Mouse (Mus musculus) stomach, embryonic 16.5 days (tissue): ENCODE results near the gene Hoxa7. TPM values are rescaled to one million over a fixed set of nuclear protein-coding genes. Genes with fewer than 3 reads are reported as not detected.

Experiments
- ATAC-seq: fragments of 200-750 bp; cut with Nextera tagmentation; 2 replicates; pipeline ENCODE4 v1.8.0; 2017; ENCODE audit warnings: moderate number of reproducible peaks, moderate TSS enrichment; ENCODE audit not compliant: insufficient read depth, low FRiP score
- H3K27ac ChIP-seq: fragments of 300-500 bp; sonication (generic); 2 replicates; pipeline ENCODE4 v1.5.1; 2014; ENCODE audit warnings: low read length
- H3K27me3 ChIP-seq: fragments of 300-500 bp; sonication (generic); 2 replicates; pipeline ENCODE4 v1.6.1; 2014; ENCODE audit warnings: low read length, control low read depth, mixed read lengths; ENCODE audit not compliant: control insufficient read depth, insufficient read depth
- H3K36me3 ChIP-seq: fragments of 300-500 bp; sonication (generic); 2 replicates; pipeline ENCODE4 v1.6.1; 2014; ENCODE audit warnings: low read length; ENCODE audit not compliant: control insufficient read depth, insufficient read depth
- H3K4me1 ChIP-seq: fragments of 300-500 bp; sonication (generic); 2 replicates; pipeline ENCODE4 v1.6.1; 2014; ENCODE audit warnings: low read length, control low read depth, mixed read lengths; ENCODE audit not compliant: control insufficient read depth, insufficient read depth
- H3K4me2 ChIP-seq: fragments of 300-500 bp; sonication (generic); 2 replicates; pipeline ENCODE4 v1.6.1; 2014; ENCODE audit warnings: low read depth, low read length, mixed read lengths
- H3K4me3 ChIP-seq: fragments of 300-500 bp; sonication (generic); replicated peaks from 2 replicates; pipeline ENCODE4 v1.5.1; 2014; ENCODE audit warnings: mild to moderate bottlenecking, low read length
- H3K9ac ChIP-seq: fragments of 300-500 bp; sonication (generic); 2 replicates; pipeline ENCODE4 v1.6.1; 2014; ENCODE audit warnings: low read length
- H3K9me3 ChIP-seq: fragments of 300-500 bp; sonication (generic); replicated peaks from 2 replicates; pipeline ENCODE4 v1.6.1; 2016; ENCODE audit warnings: low read length, control low read depth; ENCODE audit not compliant: control insufficient read depth
- WGBS: fragments of 180-500 bp; shearing (Covaris S2); extraction: QIAGEN DNeasy Blood & Tissue Kit; methylation state at CpG from one replicate; pipeline ENCODE4 v1.1.7; 2014; 5-methylcytosine and 5-hydroxymethylcytosine counted together
- polyA plus RNA-seq: library from polyadenylated mRNA; unstranded; fragments of >200 nt; fragmentation: Nextera tagmentation; extraction: Ambion mirVana; gene quantifications from 2 replicates; pipeline ENCODE4 v1.2.1, GENCODE M21; 2015

Hoxa7 gene
- polyA plus RNA-seq, 1 experiment from 2014 or later, result 10.8 TPM

DNA sequence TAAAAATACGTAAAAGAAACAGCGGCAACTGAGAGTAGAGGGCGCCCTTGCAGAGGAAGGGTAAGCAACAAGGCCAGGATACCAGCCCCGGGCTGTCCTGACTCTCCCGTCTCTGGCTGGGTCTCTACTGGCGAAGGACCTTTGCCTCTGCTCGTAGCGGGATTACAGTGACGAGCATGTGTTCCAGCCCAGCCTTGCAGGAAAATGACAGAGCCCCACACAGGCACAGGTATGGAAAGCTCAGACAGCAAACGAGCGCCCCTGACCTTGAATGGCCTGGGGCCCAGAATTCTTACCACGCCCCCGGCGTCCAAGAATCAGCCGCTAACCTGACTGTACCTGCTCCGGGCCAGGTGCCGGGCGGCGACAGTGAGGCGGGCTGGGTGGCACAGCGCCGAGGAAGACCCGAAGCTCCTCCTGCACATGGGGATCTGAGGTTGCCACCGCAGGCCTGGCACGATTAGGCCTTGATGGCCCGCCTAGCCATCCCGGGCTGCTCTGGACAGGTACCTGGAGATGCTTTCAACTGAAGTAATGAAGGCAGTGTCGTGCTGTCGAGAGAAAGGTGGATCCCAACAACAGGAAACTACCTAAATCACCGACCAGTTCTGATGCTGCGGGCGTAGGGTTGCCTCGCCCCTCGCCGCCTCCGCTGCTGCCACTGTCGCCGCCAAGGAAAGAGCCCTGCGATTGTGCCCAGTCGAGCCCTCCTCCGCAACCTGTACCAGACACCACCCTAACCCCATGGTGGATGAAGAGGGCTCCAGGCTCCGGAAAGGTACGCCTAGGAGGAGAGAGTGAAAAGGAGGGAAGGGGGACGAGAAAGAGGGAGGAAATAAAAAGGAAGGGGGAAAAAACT is 8.1 kb upstream of the Hoxa7 start:
- Histone ChIP-seq H3K27ac (no peak overlapping the region), H3K4me1 (peaks cover 4% of the 10 kb centered on the region; the same call in 1 of the 2 replicates), H3K4me3 (no peak overlapping the region), H3K9me3 (no peaks in the 10 kb centered on the region), H3K4me2 (no peak overlapping the region), H3K36me3 (no peaks in the 10 kb centered on the region), H3K27me3 (peaks cover 87% of the 10 kb centered on the region), H3K9ac (no peak overlapping the region)
- WGBS, result 5% methylated on average over 44 of the region's 44 CpGs
- no peak for ATAC-seq

DNA sequence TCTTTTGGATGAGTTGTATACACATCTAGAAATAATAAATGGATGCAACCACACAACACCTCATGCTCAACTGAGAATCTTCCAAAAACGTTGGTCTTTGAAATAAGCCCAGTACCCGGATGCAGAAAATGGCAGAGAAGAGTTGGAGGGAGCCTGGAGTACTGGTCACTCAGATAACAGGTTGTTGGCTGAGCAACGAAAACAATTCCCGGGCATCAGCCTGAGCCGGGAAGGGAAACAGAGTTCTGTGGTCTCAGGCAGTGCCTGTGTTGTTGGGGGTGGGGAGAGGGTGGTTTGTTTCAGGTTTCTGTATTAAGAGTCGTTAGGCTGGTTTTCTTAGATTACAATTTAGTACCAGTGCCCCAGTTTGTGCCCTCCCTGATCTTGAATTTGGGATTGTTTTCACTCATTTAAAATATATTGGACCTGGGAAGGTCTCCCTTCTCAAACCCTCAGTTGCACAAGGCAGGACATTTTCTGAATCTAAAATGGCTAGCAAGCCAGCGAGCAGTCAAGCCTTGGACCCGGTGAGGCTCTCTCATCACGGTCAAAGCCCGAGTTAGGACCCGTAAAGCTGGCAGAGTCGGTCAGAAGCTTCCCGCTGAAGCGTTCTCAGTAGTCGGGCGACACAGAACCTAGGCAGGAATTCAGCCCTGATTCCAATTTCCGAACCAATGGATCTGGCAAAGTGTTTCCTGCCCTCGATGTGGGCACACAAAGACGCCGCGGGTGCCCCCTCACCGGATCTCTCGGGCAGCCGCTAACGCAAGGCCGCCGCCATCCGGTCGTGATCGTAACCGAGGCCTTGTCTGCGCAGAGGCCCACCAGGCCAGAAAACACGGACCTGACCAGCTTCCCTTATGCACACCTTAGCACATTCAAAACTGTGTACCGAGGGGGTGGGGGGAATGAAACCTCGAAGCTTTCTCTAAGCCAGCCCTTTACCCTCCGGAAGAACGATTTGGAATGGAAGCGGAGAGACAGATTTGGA is 7.1 kb upstream of the Hoxa7 start:
- Histone ChIP-seq H3K9me3 (no peaks in the 10 kb centered on the region), H3K27ac (no peak overlapping the region), H3K4me3 (no peak overlapping the region), H3K9ac (no peak overlapping the region), H3K27me3 (peaks cover 87% of the 10 kb centered on the region), H3K36me3 (no peaks in the 10 kb centered on the region), H3K4me2 (no peak overlapping the region), H3K4me1 (0 out of 2 replicates have a peak, but pooled peaks cover under 1% of the 10 kb centered on the region)
- 3% methylated on average over 38 of the region's 38 CpGs for WGBS
- no peak for ATAC-seq

DNA sequence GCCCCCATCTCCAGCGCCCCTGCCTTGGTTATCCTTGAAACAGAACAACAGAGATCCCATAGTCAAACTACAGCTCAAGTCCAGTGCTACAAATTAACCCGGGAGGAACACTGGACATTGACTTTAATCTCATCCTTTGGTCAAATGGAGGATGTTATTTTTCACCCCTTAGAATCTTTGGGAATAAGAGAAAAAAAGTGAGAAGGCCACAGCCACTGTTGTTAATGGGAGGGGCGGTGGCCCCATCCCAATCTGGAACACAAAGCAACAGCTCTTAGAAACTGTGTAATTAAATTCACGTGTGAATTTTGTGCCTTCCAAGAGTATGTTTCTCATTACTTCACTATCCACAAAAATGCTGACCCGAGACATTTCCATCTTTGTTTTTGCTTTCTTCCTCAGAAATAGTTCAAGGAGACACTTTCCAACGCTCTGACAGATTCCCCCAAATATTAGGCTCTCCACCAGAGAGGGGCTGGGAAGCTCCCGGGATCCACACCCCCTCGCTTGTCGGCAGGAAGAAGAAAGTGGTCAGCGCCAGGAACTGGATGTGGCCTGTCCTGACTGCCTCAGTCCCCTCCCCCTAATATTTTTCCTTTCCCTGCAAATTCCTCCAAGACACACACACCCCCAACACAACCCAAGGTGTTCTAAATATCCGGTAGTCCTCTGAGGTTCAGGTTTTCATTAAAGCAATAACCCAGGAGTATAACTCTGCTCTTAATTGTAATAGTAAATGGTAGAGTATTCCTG is 6.0 kb upstream of the Hoxa7 start:
- H3K4me3 ChIP-seq, result no peak overlapping the region
- WGBS, result 10% methylated on average over 11 of the region's 11 CpGs
- no peaks in the 10 kb centered on the region for H3K36me3 ChIP-seq
- no peaks in the 10 kb centered on the region for H3K4me1 ChIP-seq
- H3K27ac ChIP-seq, result no peak overlapping the region
- peaks cover 88% of the 10 kb centered on the region for H3K27me3 ChIP-seq
- no peak overlapping the region for H3K9ac ChIP-seq
- H3K4me2 ChIP-seq, result no peak overlapping the region
- H3K9me3 ChIP-seq, result no peaks in the 10 kb centered on the region
- ATAC-seq, result no peak

DNA sequence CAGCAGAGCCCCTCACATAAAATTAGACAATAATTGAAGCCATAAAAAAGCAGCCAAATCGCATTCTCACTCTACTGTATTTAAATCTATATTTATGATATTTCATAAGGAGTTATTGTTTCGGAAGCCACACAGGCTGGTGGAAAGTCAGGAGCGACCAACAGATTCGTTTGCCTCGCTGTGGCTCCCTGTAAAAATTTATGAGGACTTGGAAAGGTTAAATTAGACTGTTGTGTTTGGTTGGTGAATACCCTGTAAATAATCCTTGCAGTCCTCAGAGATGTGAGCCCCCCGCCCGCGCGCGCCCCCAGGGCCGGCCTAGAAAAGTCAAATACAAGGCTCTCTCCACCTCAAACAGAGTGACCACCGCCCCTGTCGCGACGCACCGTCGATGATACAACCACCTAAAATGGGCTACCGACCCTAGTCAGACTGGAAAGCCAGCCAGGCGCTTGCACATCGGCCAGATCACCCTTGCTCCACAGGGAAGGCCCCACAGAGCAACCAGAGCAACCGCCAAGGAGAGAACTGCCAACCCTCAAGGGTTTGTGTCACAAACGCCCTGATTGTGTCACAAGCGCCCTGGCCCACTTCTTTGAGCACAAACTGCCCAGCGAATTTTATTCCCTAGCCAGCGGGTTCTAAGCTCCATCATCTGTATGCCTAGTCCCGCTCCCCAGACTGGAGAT is 5.1 kb upstream of the Hoxa7 start:
- Histone ChIP-seq H3K4me2 (no peak overlapping the region), H3K27me3 (peaks cover 88% of the 10 kb centered on the region), H3K4me1 (peaks cover 4% of the 10 kb centered on the region; the same call in 1 of the 2 replicates), H3K4me3 (no peak overlapping the region), H3K9me3 (no peaks in the 10 kb centered on the region), H3K9ac (no peak overlapping the region), H3K36me3 (no peaks in the 10 kb centered on the region), H3K27ac (no peak overlapping the region)
- 6% methylated on average over 26 of the region's 26 CpGs for WGBS
- ATAC-seq, result no peak

DNA sequence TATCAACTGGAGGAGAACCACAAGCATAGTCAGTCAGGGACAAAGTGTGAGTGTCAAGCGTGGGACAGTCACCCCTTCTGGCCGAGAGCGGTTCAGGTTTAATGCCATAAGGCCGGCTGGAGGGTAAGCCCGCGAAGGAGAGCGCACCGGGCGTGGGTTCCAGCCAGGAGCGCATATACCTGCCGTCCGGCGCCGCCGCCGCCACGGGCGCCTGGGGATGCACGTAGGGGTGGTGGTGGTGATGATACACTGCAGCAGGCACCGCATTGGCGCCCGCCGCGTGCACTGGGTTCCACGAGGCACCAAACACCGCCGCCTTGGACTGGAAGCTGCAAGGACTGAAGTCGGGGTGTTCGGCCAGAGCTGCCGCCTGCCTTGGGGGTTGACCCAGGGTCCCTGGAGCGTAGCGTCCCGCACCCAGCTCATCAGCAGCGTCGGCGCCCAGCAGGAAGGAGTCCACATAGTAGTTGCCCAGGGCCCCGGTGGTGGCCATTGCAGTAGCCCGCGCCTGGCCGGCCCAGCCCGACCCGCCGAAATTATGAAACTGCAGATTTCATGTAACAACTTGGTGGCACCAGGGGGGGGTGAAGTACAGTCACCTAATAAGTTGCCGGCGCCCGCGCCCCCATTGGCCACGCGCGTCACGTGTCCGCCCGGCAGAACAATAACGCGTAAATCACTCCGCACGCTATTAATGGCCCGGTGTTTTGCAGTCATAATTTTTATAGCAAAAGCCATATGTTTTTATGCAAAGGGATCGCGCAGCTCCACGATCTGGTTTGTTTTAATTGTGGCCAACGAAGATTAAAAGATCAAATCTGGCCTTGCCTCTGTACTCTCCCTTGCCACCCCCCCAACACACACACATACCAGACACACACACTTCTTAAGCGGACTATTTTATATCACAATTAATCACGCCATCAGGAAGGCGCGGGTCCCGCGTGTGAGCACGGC is 4.2 kb upstream of the Hoxa7 start:
- WGBS, result 3% methylated on average over 69 of the region's 69 CpGs
- H3K27ac ChIP-seq, result no peak overlapping the region
- H3K4me1 ChIP-seq, result peaks cover 4% of the 10 kb centered on the region; the same call in 1 of the 2 replicates
- H3K9me3 ChIP-seq, result no peaks in the 10 kb centered on the region
- no peak overlapping the region for H3K9ac ChIP-seq
- H3K4me3 ChIP-seq, result peak overlapping the region; percentile 25
- ATAC-seq, result no peak
- H3K4me2 ChIP-seq, result peak overlapping the region; percentile 39
- peaks cover 91% of the 10 kb centered on the region for H3K27me3 ChIP-seq
- H3K36me3 ChIP-seq, result no peaks in the 10 kb centered on the region

DNA sequence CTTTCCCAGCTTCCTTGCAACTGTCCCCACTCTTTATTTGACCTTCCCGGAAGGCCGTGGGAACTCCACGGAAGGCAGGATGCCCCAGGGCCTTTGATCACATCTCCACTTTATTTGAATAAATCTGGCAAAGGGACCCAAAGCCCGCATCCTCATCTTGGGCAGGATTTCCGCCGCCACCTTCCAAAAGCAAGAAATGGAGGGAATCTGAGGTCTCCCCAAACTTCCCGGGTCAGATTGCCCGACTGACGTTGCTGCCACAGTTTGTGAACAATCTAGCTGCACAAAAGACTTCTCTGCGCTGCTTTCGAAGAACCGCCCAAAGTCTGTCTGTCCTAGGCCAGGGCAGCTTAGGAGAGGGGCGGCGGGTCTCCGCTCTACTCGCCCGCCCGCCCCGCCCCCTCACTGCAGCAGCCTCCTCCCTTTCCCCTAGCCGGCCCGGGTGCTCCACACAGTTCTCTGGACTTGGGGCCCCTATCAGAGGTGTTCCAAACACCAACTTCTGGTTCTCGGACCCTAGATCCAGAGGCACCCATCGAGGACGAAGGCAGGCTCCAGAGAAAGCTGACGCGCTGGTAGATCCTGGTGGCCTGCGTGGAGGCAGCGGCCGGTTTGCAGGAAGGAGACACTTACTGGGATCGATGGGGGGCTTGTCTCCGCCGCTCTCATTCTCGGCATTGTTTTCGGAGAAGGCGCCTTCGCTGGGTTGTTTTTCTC is 3.4 kb upstream of the Hoxa7 start:
- H3K27ac ChIP-seq, result no peak overlapping the region
- peaks cover 4% of the 10 kb centered on the region; the same call in 1 of the 2 replicates for H3K4me1 ChIP-seq
- H3K9me3 ChIP-seq, result no peaks in the 10 kb centered on the region
- 3% methylated on average over 36 of the region's 36 CpGs for WGBS
- H3K4me3 ChIP-seq, result peak overlapping the region; percentile 25
- ATAC-seq, result no peak
- H3K4me2 ChIP-seq, result peak overlapping the region; percentile 39; the same call in 1 of the 2 replicates
- H3K27me3 ChIP-seq, result peaks cover 90% of the 10 kb centered on the region
- H3K9ac ChIP-seq, result no peak overlapping the region
- no peaks in the 10 kb centered on the region for H3K36me3 ChIP-seq

DNA sequence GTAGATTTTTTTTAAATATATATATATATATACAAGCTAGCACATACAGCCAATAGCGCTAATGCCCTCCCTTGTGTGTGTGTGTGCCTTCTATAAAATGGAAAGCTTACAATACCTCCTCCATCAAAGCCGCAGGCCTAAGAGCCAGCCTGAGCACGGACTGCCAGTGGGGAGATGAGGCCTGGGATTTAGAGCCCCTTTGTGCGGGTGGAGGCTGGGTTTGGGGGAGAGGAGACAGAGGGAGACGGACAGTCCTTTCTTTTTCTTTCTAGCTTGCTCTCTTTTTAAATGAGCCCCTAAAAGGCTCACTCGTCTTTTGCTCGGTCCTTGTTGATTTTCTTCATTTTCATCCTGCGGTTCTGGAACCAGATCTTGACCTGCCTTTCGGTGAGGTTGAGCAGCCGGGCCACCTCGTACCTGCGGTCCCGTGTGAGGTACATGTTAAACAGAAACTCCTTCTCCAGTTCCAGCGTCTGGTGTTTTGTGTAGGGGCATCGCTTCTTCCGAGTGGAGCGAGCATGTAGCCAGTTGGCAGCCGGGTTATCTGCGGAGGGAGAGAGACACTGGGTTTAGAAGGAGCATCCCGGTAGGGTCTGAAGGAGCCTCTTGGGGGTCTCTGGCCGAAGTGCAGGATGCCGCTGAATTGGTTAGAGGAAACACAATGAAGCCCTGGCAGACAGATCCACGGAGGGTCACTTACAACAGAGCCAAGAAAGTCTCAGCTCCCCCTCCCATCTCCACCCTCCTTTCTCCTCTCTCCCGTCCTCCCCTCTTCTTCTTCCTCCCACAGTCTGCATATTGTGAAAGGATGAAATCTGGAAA is 2.5 kb upstream of the Hoxa7 start:
- Histone ChIP-seq H3K4me2 (peak overlapping the region; percentile 25; the same call in 1 of the 2 replicates), H3K36me3 (no peaks in the 10 kb centered on the region), H3K4me1 (peaks cover 4% of the 10 kb centered on the region; the same call in 1 of the 2 replicates), H3K27ac (no peak overlapping the region), H3K9ac (no peak overlapping the region; the same call in 1 of the 2 replicates), H3K4me3 (peak overlapping the region; percentile 19; the same call in 1 of the 2 replicates), H3K27me3 (peaks cover 91% of the 10 kb centered on the region), H3K9me3 (no peaks in the 10 kb centered on the region)
- WGBS, result 9% methylated on average over 24 of the region's 24 CpGs
- ATAC-seq, result no peak
